In the genomic region with DNA sequence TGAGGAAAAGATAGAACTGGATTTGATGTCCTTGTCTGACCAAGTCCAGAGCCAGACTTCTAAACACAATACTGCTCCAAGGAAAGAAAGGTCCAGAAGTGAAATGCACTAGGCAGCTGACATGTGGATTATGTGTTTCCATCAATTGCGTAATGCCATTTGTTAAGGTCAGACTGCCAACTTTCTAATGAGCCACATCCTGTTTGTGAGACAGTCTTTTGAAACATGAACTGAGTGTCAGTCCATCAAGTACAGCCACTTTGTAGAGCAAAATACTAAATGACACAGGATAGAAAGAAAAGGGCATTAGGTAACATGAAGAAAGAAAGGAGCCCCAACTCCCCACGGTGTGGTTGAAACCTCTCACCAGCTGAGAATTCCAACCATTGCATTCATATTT, we compare ENCODE assay signal across 12 mouse cellular contexts.
DNase-seq lines count a peak whose midpoint lies in the region; ATAC-seq and TF ChIP-seq lines count a peak whose summit lies in the region.
"Had no signal": no experiment of that assay in that cellular context is flagged by ENCODE, and none has a peak within 500 bp of the region (broad histone marks: within the 10 kb centered on the region; RNA-seq: fewer than 3 reads in every experiment).

No protein-coding gene starts in this region.

- no peaks in the 10 kb centered on the region for H3K27me3 ChIP-seq in hindbrain, embryonic 11.5 days (ENCODE audit: control insufficient read depth, insufficient read depth, low read length)
- H3K27me3 ChIP-seq in hindbrain, embryonic 16.5 days (replicated peaks; ENCODE audit: control insufficient read depth, insufficient read depth, low read length), result no peaks in the 10 kb centered on the region
- no peaks in the 10 kb centered on the region for H3K27me3 ChIP-seq in C2C12 (ENCODE audit: control insufficient read depth, insufficient read depth, insufficient read length)
- no peaks in the 10 kb centered on the region for H3K27me3 ChIP-seq in limb, embryonic 14.5 days (ENCODE audit: control insufficient read depth, insufficient read depth, low read length)
- no peaks in the 10 kb centered on the region for H3K27me3 ChIP-seq in liver, postnatal 0 days (ENCODE audit: insufficient read depth, low read length)

- TF ChIP-seq CTCF in C2C12 (IDR thresholded peaks at IDR 0.05; ENCODE audit: control insufficient read depth, insufficient read depth, insufficient read length), result no peak
- no peak for TF ChIP-seq CTCF in liver, postnatal 0 days (IDR thresholded peaks at IDR 0.05; ENCODE audit: low read depth)

- no peak overlapping the region for H3K4me3 ChIP-seq in hindbrain, embryonic 11.5 days (ENCODE audit: low read depth, low read length)
- H3K4me3 ChIP-seq in hindbrain, embryonic 16.5 days (ENCODE audit: low read length), result no peak overlapping the region
- H3K4me3 ChIP-seq in C2C12 (ENCODE audit: insufficient read depth, poor library complexity, severe bottlenecking), result no peak overlapping the region
- H3K4me3 ChIP-seq in limb, embryonic 14.5 days (replicated peaks; ENCODE audit: low read length), result no peak overlapping the region
- H3K4me3 ChIP-seq in liver, postnatal 0 days (ENCODE audit: low read depth, low read length), result no peak overlapping the region
- H3K4me3 ChIP-seq: left cerebral cortex, adult 2 months had no signal

- H3K27ac ChIP-seq in hindbrain, embryonic 11.5 days (ENCODE audit: low read depth, low read length), result no peak overlapping the region
- H3K27ac ChIP-seq in hindbrain, embryonic 16.5 days (ENCODE audit: low read depth, low read length), result no peak overlapping the region
- H3K27ac ChIP-seq in limb, embryonic 14.5 days (replicated peaks; ENCODE audit: low read depth, low read length), result no peak overlapping the region
- no peak overlapping the region for H3K27ac ChIP-seq in liver, postnatal 0 days (ENCODE audit: low read depth)
- H3K27ac ChIP-seq: left cerebral cortex, adult 2 months; macrophage had no signal

- no peak overlapping the region for H3K4me2 ChIP-seq in hindbrain, embryonic 11.5 days (replicated peaks; ENCODE audit: low read depth, low read length)
- H3K4me2 ChIP-seq in hindbrain, embryonic 16.5 days (ENCODE audit: low read length), result no peak overlapping the region
- no peak overlapping the region for H3K4me2 ChIP-seq in limb, embryonic 14.5 days (replicated peaks; ENCODE audit: low read depth, low read length, severe bottlenecking)
- H3K4me2 ChIP-seq in liver, postnatal 0 days (ENCODE audit: low read depth, low read length), result no peak overlapping the region

- no peaks in the 10 kb centered on the region for H3K4me1 ChIP-seq in hindbrain, embryonic 11.5 days (replicated peaks; ENCODE audit: control insufficient read depth, insufficient read depth, low read length)
- H3K4me1 ChIP-seq in hindbrain, embryonic 16.5 days (ENCODE audit: control insufficient read depth, insufficient read depth, low read depth, low read length), result no peaks in the 10 kb centered on the region
- H3K4me1 ChIP-seq in limb, embryonic 14.5 days (ENCODE audit: control insufficient read depth, insufficient read depth, low read length), result no peaks in the 10 kb centered on the region
- no peaks in the 10 kb centered on the region for H3K4me1 ChIP-seq in liver, postnatal 0 days (ENCODE audit: insufficient read depth)

- H3K79me3 ChIP-seq in C2C12 (ENCODE audit: low read depth), result no peaks in the 10 kb centered on the region

- peak; percentile 2 for DNase-seq in hindbrain, embryonic 11.5 days (ENCODE audit: low spot score)
- peak; percentile 12 for DNase-seq in embryo, embryonic 11 days
- peak; percentile 28 for DNase-seq in limb, embryonic 14.5 days (ENCODE audit: low spot score)
- DNase-seq in frontal cortex, postnatal 25 days (ENCODE audit: low spot score in 2 of 2), result no peak
- no peak for DNase-seq in liver, postnatal 0 days
- no peak for DNase-seq in left cerebral cortex, adult 11 months (ENCODE audit: low spot score)
- DNase-seq: adrenal gland, postnatal 25 days had no signal

- WGBS in hindbrain, embryonic 11.5 days, result 36% methylated on average over 2 of the region's 2 CpGs
- 43% methylated on average over 2 of the region's 2 CpGs for WGBS in hindbrain, embryonic 16.5 days
- WGBS in limb, embryonic 14.5 days, result 65% methylated on average over 2 of the region's 2 CpGs
- 46% methylated on average over 2 of the region's 2 CpGs for WGBS in liver, postnatal 0 days (ENCODE audit: insufficient replicate concordance)

- no peak for TF ChIP-seq EP300 in liver, postnatal 0 days (IDR thresholded peaks at IDR 0.05; ENCODE audit: low read depth)

- no peak overlapping the region for H3ac ChIP-seq in C2C12 (ENCODE audit: control insufficient read depth, insufficient read length, low read depth)

- H3K79me2 ChIP-seq in C2C12 (ENCODE audit: control insufficient read depth, insufficient read depth), result no peaks in the 10 kb centered on the region

- no peak for TF ChIP-seq POLR2A in limb, embryonic 14.5 days (IDR thresholded peaks at IDR 0.05; ENCODE audit: borderline replicate concordance, extremely low read depth, insufficient read depth, insufficient read length)

- no peaks in the 10 kb centered on the region for H3K9me3 ChIP-seq in hindbrain, embryonic 11.5 days (ENCODE audit: control insufficient read depth, low read length)
- no peaks in the 10 kb centered on the region for H3K9me3 ChIP-seq in hindbrain, embryonic 16.5 days (ENCODE audit: control insufficient read depth, low read length)
- H3K9me3 ChIP-seq in limb, embryonic 14.5 days (ENCODE audit: control insufficient read depth, low read length), result no peaks in the 10 kb centered on the region
- H3K9me3 ChIP-seq in liver, postnatal 0 days (ENCODE audit: low read length), result no peaks in the 10 kb centered on the region

- no peak overlapping the region for H3K9ac ChIP-seq in hindbrain, embryonic 11.5 days (ENCODE audit: low read depth, low read length)
- no peak overlapping the region for H3K9ac ChIP-seq in hindbrain, embryonic 16.5 days (ENCODE audit: low read depth, low read length)
- H3K9ac ChIP-seq in limb, embryonic 14.5 days (ENCODE audit: low read depth, low read length, severe bottlenecking), result no peak overlapping the region
- no peak overlapping the region for H3K9ac ChIP-seq in liver, postnatal 0 days (replicated peaks)

- no peaks in the 10 kb centered on the region for H3K36me3 ChIP-seq in hindbrain, embryonic 11.5 days (ENCODE audit: control insufficient read depth, insufficient read depth, low read length)
- no peaks in the 10 kb centered on the region for H3K36me3 ChIP-seq in hindbrain, embryonic 16.5 days (ENCODE audit: control insufficient read depth, insufficient read depth, low read length)
- H3K36me3 ChIP-seq in C2C12 (ENCODE audit: control insufficient read depth, insufficient read depth), result no peaks in the 10 kb centered on the region
- H3K36me3 ChIP-seq in limb, embryonic 14.5 days (ENCODE audit: control insufficient read depth, insufficient read depth, low read length), result no peaks in the 10 kb centered on the region
- no peaks in the 10 kb centered on the region for H3K36me3 ChIP-seq in liver, postnatal 0 days (replicated peaks; ENCODE audit: insufficient read depth, low read length)

- ATAC-seq in hindbrain, embryonic 11.5 days (ENCODE audit: low FRiP score), result peak; percentile 19; the same call in 1 of the 2 replicates
- ATAC-seq in hindbrain, embryonic 16.5 days, result no peak
- peak; percentile 72 for ATAC-seq in limb, embryonic 14.5 days (ENCODE audit: low FRiP score, low read depth)
- ATAC-seq in liver, postnatal 0 days, result no peak
- ATAC-seq: intestine, embryonic 16.5 days had no signal

TF ChIP-seq in C2C12, 6 proteins besides CTCF, POLR2A, EP300 and RAD21:
- TF ChIP-seq MYOD1 (IDR thresholded peaks at IDR 0.05; ENCODE audit: control insufficient read depth, insufficient read length, low read depth), result peak; percentile 67
- TF ChIP-seq USF1 (IDR thresholded peaks at IDR 0.05; ENCODE audit: low read depth), result peak; percentile 18
- no peak for TF ChIP-seq MAX (IDR thresholded peaks at IDR 0.05)
- no peak for TF ChIP-seq FOSL1 (IDR thresholded peaks at IDR 0.05; ENCODE audit: insufficient read depth, low read length, poor library complexity, severe bottlenecking)
- no peak for TF ChIP-seq MYOG (IDR thresholded peaks at IDR 0.05; ENCODE audit: control insufficient read depth, extremely low read depth, insufficient read length)
- TF ChIP-seq CEBPB (IDR thresholded peaks at IDR 0.05; ENCODE audit: low read depth), result peak; percentile 97

Comparison
In these comparisons a context has a peak if more than half of its experiments do, and no peak if none do; other contexts are left out.
1. ATAC-seq: peak in hindbrain, embryonic 11.5 days (single experiment) and limb, embryonic 14.5 days (single experiment); none in hindbrain, embryonic 16.5 days (single experiment) and liver, postnatal 0 days (single experiment).
2. DNase-seq: peak in hindbrain, embryonic 11.5 days (single experiment), embryo, embryonic 11 days (single experiment) and limb, embryonic 14.5 days (single experiment); none in frontal cortex, postnatal 25 days (0 of 2), liver, postnatal 0 days (single experiment) and left cerebral cortex, adult 11 months (single experiment).